Mouse (Mus musculus) MEL (cell line): ENCODE results near the gene Fbxo7. TPM values are rescaled to one million over a fixed set of nuclear protein-coding genes. Genes with fewer than 3 reads are reported as not detected.

ENCODE experiments used
- DNase-seq: peaks from one replicate; pipeline ENCODE4 v3.0.0; 2011; ENCODE audit warnings: low read depth, low spot score
- H3K27ac ChIP-seq: 2 replicates; pipeline ENCODE4 v1.5.1; 2012; ENCODE audit warnings: low read depth, mild to moderate bottlenecking, control low read depth, low read length, moderate library complexity; ENCODE audit not compliant: control insufficient read depth
- H3K27me3 ChIP-seq, 2 experiments: fragments of 150-350 bp in 1 of 2; sonication (generic) in 1 of 2; 2 replicates each; pipeline ENCODE4 v1.6.1; 2012; ENCODE audit warnings: low read length in 2 of 2, mild to moderate bottlenecking in 2 of 2, improper control_type of control experiment in 1 of 2, moderate library complexity in 1 of 2; ENCODE audit not compliant: insufficient read depth in 2 of 2, control insufficient read depth in 1 of 2
- H3K36me3 ChIP-seq, 2 experiments: 2 replicates each; pipeline ENCODE4 v1.6.1; 2012 to 2014; ENCODE audit warnings: low read length in 2 of 2, improper control_type of control experiment in 1 of 2, inconsistent platforms in 1 of 2, mild to moderate bottlenecking in 1 of 2; ENCODE audit not compliant: insufficient read depth in 2 of 2, control insufficient read depth in 1 of 2
- H3K4me1 ChIP-seq, 2 experiments: fragments of 150-350 bp in 1 of 2; sonication (generic) in 1 of 2; 2 replicates each; pipeline ENCODE4 v1.6.1; 2012; ENCODE audit warnings: low read length in 2 of 2, improper control_type of control experiment in 1 of 2, mild to moderate bottlenecking in 1 of 2; ENCODE audit not compliant: insufficient read depth in 2 of 2, control insufficient read depth in 1 of 2
- H3K4me3 ChIP-seq, 2 experiments: fragments of 150-350 bp in 1 of 2; sonication (generic) in 1 of 2; 2 replicates each; pipeline ENCODE4 v1.5.1; 2012; ENCODE audit warnings: low read depth in 2 of 2, low read length in 2 of 2, mild to moderate bottlenecking in 2 of 2, moderate library complexity in 2 of 2, control low read depth in 1 of 2, improper control_type of control experiment in 1 of 2; ENCODE audit not compliant: control insufficient read depth in 1 of 2, insufficient read depth in 1 of 2
- H3K79me2 ChIP-seq: 2 replicates; pipeline ENCODE4 v1.6.1; 2012; ENCODE audit warnings: mild to moderate bottlenecking, low read length, moderate library complexity; ENCODE audit not compliant: control insufficient read depth, poor library complexity, insufficient read depth
- H3K9ac ChIP-seq: 2 replicates; pipeline ENCODE4 v1.6.1; 2012; ENCODE audit warnings: low read depth, mild to moderate bottlenecking, control low read depth, low read length, moderate library complexity; ENCODE audit not compliant: control insufficient read depth, poor library complexity, severe bottlenecking
- H3K9me3 ChIP-seq: fragments of 150-350 bp; sonication (generic); replicated peaks from 2 replicates; pipeline ENCODE4 v1.6.1; 2012; ENCODE audit warnings: mild to moderate bottlenecking, low read length, improper control_type of control experiment, moderate library complexity; ENCODE audit not compliant: insufficient read depth
- BHLHE40 ChIP-seq: IDR thresholded peaks from 2 replicates; pipeline ENCODE4 v1.6.1; 2012; ENCODE audit warnings: low read depth, mild to moderate bottlenecking, inconsistent platforms, low read length, improper control_type of control experiment, borderline replicate concordance
- CTCF ChIP-seq, 3 experiments: IDR thresholded peaks in 2 of 3; conservative IDR thresholded peaks in 1 of 3; 2 replicates each; pipeline ENCODE4 v1.5.1; 2011 to 2012; ENCODE audit warnings: low read length in 3 of 3, low read depth in 2 of 3, mild to moderate bottlenecking in 2 of 3, improper control_type of control experiment in 1 of 3, inconsistent platforms in 1 of 3, mixed read lengths in 1 of 3, moderate library complexity in 1 of 3; ENCODE audit not compliant: control insufficient read depth in 1 of 3, insufficient read depth in 1 of 3, poor library complexity in 1 of 3, severe bottlenecking in 1 of 3
- ELF1 ChIP-seq: IDR thresholded peaks from 2 replicates; pipeline ENCODE4 v1.6.1; 2014; ENCODE audit warnings: low read depth, mild to moderate bottlenecking, inconsistent platforms, low read length, improper control_type of control experiment, moderate library complexity
- EP300 ChIP-seq, 2 experiments: IDR thresholded peaks; 2 replicates each; pipeline ENCODE4 v1.6.1; 2011; ENCODE audit warnings: improper control_type of control experiment in 2 of 2, low read length in 2 of 2, low read depth in 1 of 2, mild to moderate bottlenecking in 1 of 2
- GABPA ChIP-seq: IDR thresholded peaks from 2 replicates; pipeline ENCODE4 v1.6.1; 2012; ENCODE audit warnings: low read depth, mild to moderate bottlenecking, inconsistent platforms, low read length, improper control_type of control experiment, moderate library complexity
- JUND ChIP-seq: IDR thresholded peaks from 2 replicates; pipeline ENCODE4 v1.6.1; 2011; ENCODE audit warnings: low read depth, mild to moderate bottlenecking, improper control_type of control experiment, low read length
- KAT2A ChIP-seq: conservative IDR thresholded peaks from 2 replicates; pipeline ENCODE4 v1.6.1; 2012; ENCODE audit warnings: low read depth, low read length, improper control_type of control experiment, inconsistent platforms
- MYB ChIP-seq: IDR thresholded peaks from 2 replicates; pipeline ENCODE4 v1.6.1; 2011; ENCODE audit warnings: mild to moderate bottlenecking, low read depth, low read length, improper control_type of control experiment
- MYC ChIP-seq: IDR thresholded peaks from 2 replicates; pipeline ENCODE4 v1.6.1; 2011; ENCODE audit warnings: low read depth, mild to moderate bottlenecking, low read length, improper control_type of control experiment, moderate library complexity
- POLR2AphosphoS5 ChIP-seq: IDR thresholded peaks from 2 replicates; pipeline ENCODE4 v1.6.1; 2012; ENCODE audit warnings: low read depth, borderline replicate concordance, mild to moderate bottlenecking, inconsistent platforms, low read length, moderate library complexity, mixed read lengths
- RAD21 ChIP-seq: IDR thresholded peaks from 2 replicates; pipeline ENCODE4 v1.6.1; 2011; ENCODE audit warnings: mild to moderate bottlenecking, low read depth, low read length, improper control_type of control experiment
- SMC3 ChIP-seq: IDR thresholded peaks from 2 replicates; pipeline ENCODE4 v1.6.1; 2011; ENCODE audit warnings: low read depth, low read length, improper control_type of control experiment
- UBTF ChIP-seq: IDR thresholded peaks from 2 replicates; pipeline ENCODE4 v1.6.1; 2012; ENCODE audit warnings: low read depth, mild to moderate bottlenecking, inconsistent platforms, low read length, improper control_type of control experiment, moderate library complexity, borderline replicate concordance; ENCODE audit not compliant: insufficient read depth
- ZC3H11A ChIP-seq: IDR thresholded peaks from 2 replicates; pipeline ENCODE4 v1.6.1; 2012; ENCODE audit warnings: low read depth, mild to moderate bottlenecking, inconsistent platforms, low read length, improper control_type of control experiment
- ZKSCAN1 ChIP-seq: IDR thresholded peaks from 2 replicates; pipeline ENCODE4 v1.6.1; 2012; ENCODE audit warnings: low read depth, mild to moderate bottlenecking, inconsistent platforms, low read length, improper control_type of control experiment, moderate library complexity
- ZNF384 ChIP-seq: IDR thresholded peaks from 2 replicates; pipeline ENCODE4 v1.6.1; 2012; ENCODE audit warnings: low read depth, mild to moderate bottlenecking, inconsistent platforms, low read length, improper control_type of control experiment
- polyA plus RNA-seq, 2 experiments: library from polyadenylated mRNA; stranded (reverse) in 1 of 2; unstranded in 1 of 2; fragments of >175 nt in 1 of 2; fragments of >200 nt in 1 of 2; gene quantifications; 2 replicates each; pipeline versions ENCODE4 v1.2.1 to v1.2.4; 2012; ENCODE audit warnings: low replicate concordance in 2 of 2, low read depth in 1 of 2; ENCODE audit not compliant: insufficient read length in 2 of 2, insufficient read depth in 1 of 2, missing spikeins in 1 of 2
- total RNA-seq: library from RNA; depleted of rRNA; stranded (reverse); fragments of 300-350 nt; gene quantifications from 2 replicates; pipeline ENCODE4 v1.2.3, GENCODE M21; 2012

The Fbxo7 gene
- total and polyA plus RNA-seq, 3 experiments: 24.5 to 131 (median 34.8) TPM

GRCm38 (mm10) chr10:86056297-86056903, 34.6 kb downstream of the Fbxo7 start:
- H3K36me3 ChIP-seq: no peaks in the 10 kb centered on the region; a peak in 2 of 4 replicates
- H3K79me2 ChIP-seq: no peaks in the 10 kb centered on the region
- H3K27ac ChIP-seq: no peak overlapping the region
- peak; percentile 26 for DNase-seq
- no peaks in the 10 kb centered on the region for H3K9me3 ChIP-seq
- no peaks in the 10 kb centered on the region for H3K27me3 ChIP-seq
- no peak for TF ChIP-seq ZNF384
- TF ChIP-seq ZC3H11A: no peak
- peak in 2 of 3 experiments; percentile 19 to 46; a peak in 4 of 6 replicates for TF ChIP-seq CTCF (IDR thresholded peaks at IDR 0.05 in 2 of 3, conservative IDR thresholded peaks at IDR 0.05 in 1 of 3; ENCODE audit: control insufficient read depth in 1 of 3, insufficient read depth in 1 of 3, low read depth in 2 of 3, low read length in 3 of 3, poor library complexity in 1 of 3, severe bottlenecking in 1 of 3)
- no peak for TF ChIP-seq ELF1
- TF ChIP-seq POLR2AphosphoS5: no peak
- no peak overlapping the region for H3K9ac ChIP-seq
- no peak overlapping the region for H3K4me3 ChIP-seq
- peaks cover 0 to 3% of the 10 kb centered on the region in 2 experiments; a peak in 2 of 4 replicates for H3K4me1 ChIP-seq

GRCm38 (mm10) chr10:86057286-86057685, 35.5 kb downstream of the Fbxo7 start:
- Histone ChIP-seq H3K27me3 (no peaks in the 10 kb centered on the region), H3K4me1 (peaks cover 0 to 3% of the 10 kb centered on the region in 2 experiments; a peak in 2 of 4 replicates), H3K9me3 (no peaks in the 10 kb centered on the region), H3K9ac (no peak overlapping the region), H3K79me2 (no peaks in the 10 kb centered on the region), H3K36me3 (no peaks in the 10 kb centered on the region; a peak in 1 of 4 replicates), H3K4me3 (no peak overlapping the region), H3K27ac (no peak overlapping the region)
- DNase-seq: no peak
- TF ChIP-seq RAD21: no peak
- TF ChIP-seq GABPA: no peak
- TF ChIP-seq BHLHE40: no peak
- no peak for TF ChIP-seq MYC
- TF ChIP-seq MYB: no peak
- no peak for TF ChIP-seq ZKSCAN1
- TF ChIP-seq JUND: no peak
- TF ChIP-seq UBTF: no peak
- no peak for TF ChIP-seq EP300 (IDR thresholded peaks at IDR 0.05; ENCODE audit: low read depth in 1 of 2, low read length in 2 of 2)
- no peak for TF ChIP-seq SMC3
- TF ChIP-seq KAT2A: no peak
